Mouse (Mus musculus): Measurements from ENCODE around the gene Dpp3. TPM values are rescaled to one million over a fixed set of nuclear protein-coding genes. Genes with fewer than 3 reads are reported as not detected.
"Not testable (repeated sequence)": the region's sequence is repeated elsewhere in the genome, so short reads cannot be mapped to it uniquely, and the experiment has no call there.

The Dpp3 gene
- polyA plus RNA-seq, 1 experiment from 2014 or later, result 78.8 TPM

DNA sequence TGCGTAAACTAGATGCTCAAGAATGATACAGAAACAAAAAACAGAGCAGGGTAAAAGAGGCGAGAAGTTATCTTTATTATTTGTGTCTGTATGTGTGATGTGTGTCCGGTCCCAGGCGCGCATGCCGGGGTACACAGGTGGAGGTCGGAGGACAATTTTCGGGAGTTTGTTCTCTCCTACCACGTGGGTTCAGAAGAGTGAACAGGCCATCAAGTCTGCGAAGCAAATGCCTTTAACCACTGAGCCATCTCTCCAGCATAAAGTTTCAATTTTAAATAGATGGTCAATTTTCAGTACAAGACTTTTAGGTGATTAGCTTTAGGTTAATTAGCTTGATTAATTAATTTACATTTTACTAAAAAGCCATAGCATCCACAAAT lies 48.8 kb downstream of the Dpp3 start:
- no peak for ATAC-seq (ENCODE audit: low read depth)
- peak overlapping the region; percentile 95 for H3K4me3 ChIP-seq (ENCODE audit: low read depth, low read length)
- no peaks in the 10 kb centered on the region for H3K27me3 ChIP-seq (replicated peaks; ENCODE audit: control insufficient read depth, insufficient read depth, low read length)
- WGBS, result 47% methylated on average over 10 of the region's 10 CpGs
- H3K9me3 ChIP-seq (ENCODE audit: control insufficient read depth, low read length), result no peaks in the 10 kb centered on the region
- DNase-seq (ENCODE audit: low spot score), result no peak
- peak overlapping the region; percentile 83 for H3K4me2 ChIP-seq (ENCODE audit: low read depth, low read length)
- H3K4me1 ChIP-seq (ENCODE audit: control insufficient read depth, insufficient read depth, low read length), result peaks cover 12% of the 10 kb centered on the region; the same call in 1 of the 2 replicates
- H3K9ac ChIP-seq (ENCODE audit: low read depth, low read length), result peak overlapping the region; percentile 88
- H3K27ac ChIP-seq (replicated peaks; ENCODE audit: low read depth, low read length), result no peak overlapping the region
- H3K36me3 ChIP-seq (ENCODE audit: control insufficient read depth, insufficient read depth, low read length), result no peaks in the 10 kb centered on the region

DNA sequence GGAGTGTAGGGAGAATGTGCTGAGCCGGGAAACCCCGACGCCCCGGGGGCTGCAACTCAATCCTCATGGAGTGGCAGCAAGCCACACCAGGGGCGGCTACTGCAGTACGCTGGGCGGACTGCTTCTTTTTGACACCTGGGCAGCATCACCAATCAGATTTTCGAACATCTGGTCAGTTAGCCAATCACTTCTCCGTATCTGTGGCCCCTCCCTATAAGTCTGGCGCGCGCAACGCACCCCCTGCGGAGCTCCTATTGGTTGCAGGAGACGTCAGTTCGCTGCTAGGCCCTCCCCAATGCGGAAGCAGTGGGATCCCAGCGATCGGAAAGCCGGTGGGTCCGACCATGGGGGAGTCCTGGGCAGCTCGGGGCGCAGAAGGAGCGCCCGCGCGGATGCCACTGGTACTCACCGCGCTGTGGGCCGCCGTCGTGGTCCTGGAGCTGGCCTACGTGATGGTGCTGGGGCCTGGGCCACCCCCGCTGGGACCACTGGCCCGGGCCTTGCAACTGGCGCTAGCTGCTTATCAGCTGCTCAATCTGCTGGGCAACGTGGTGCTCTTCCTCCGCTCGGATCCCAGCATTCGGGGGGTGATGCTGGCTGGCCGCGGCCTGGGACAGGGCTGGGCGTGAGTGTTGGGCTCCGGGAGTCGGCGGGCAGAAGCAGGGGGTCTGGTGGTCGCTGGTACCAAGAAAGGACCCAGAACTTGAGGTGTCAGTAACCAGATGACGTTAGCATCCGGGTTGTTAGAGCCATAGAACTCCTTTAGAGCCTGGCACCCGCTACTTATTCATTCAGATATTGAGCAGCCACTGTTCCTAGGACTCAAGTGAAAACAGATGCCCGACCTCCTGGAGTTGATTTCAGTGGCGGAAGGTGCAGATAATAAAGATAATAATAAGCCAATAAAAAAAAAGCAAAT lies 49.4 kb downstream of the Dpp3 start, which contains the start of gene Zdhhc24:
TSS of gene Zdhhc24 (plus strand) at position 264 of the 919 bp plus-strand sequence.
- WGBS, result 1% methylated on average over 44 of the region's 52 CpGs
- H3K27me3 ChIP-seq (replicated peaks; ENCODE audit: control insufficient read depth, insufficient read depth, low read length), result no peaks in the 10 kb centered on the region
- ATAC-seq (ENCODE audit: low read depth) (peak; percentile 98), DNase-seq (ENCODE audit: low spot score) (peak; percentile 98)
- peak within 1 kb of the TSS; percentile 88 for H3K9ac ChIP-seq (ENCODE audit: low read depth, low read length)
- no peaks in the 10 kb centered on the region for H3K36me3 ChIP-seq (ENCODE audit: control insufficient read depth, insufficient read depth, low read length)
- peaks cover 12% of the 10 kb centered on the region; the same call in 1 of the 2 replicates for H3K4me1 ChIP-seq (ENCODE audit: control insufficient read depth, insufficient read depth, low read length)
- H3K27ac ChIP-seq (replicated peaks; ENCODE audit: low read depth, low read length), result peak within 1 kb of the TSS; percentile 64; the same call in 1 of the 2 replicates
- H3K4me2 ChIP-seq (ENCODE audit: low read depth, low read length), result peak within 1 kb of the TSS; percentile 83
- H3K4me3 ChIP-seq (ENCODE audit: low read depth, low read length), result peak within 1 kb of the TSS; percentile 95
- H3K9me3 ChIP-seq (ENCODE audit: control insufficient read depth, low read length), result no peaks in the 10 kb centered on the region

DNA sequence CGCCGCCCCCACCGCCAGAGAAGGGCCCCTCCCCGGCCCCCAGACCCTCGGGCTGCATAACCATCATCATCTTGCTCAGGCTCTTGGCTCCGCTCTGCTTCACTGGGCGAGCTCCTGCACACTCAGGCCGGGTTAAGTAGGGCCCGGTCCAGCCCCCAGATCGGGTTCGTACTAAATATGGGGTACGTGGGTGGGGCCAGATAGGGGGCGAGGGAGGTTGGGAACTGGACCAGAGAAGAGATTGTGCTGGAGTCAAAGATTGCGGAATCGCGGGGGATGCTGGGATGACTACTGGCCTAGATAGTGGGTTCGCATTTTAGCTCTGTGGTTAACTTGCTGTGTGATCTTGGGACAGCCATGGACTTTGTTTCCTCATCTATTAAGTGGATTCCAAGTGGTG lies 50.3 kb downstream of the Dpp3 start, which contains the start of gene Actn3:
TSS of gene Actn3 (minus strand) at position 125 of the 400 bp plus-strand sequence.
- ATAC-seq (ENCODE audit: low read depth), result peak; percentile 10; the same call in 1 of the 2 replicates
- peak within 1 kb of the TSS; percentile 95 for H3K4me3 ChIP-seq (ENCODE audit: low read depth, low read length)
- peaks cover 12% of the 10 kb centered on the region; the same call in 1 of the 2 replicates for H3K4me1 ChIP-seq (ENCODE audit: control insufficient read depth, insufficient read depth, low read length)
- peak; percentile 52 for DNase-seq (ENCODE audit: low spot score)
- 5% methylated on average over 15 of the region's 17 CpGs for WGBS
- peak within 1 kb of the TSS; percentile 88 for H3K9ac ChIP-seq (ENCODE audit: low read depth, low read length)
- no peaks in the 10 kb centered on the region for H3K36me3 ChIP-seq (ENCODE audit: control insufficient read depth, insufficient read depth, low read length)
- peak within 1 kb of the TSS; percentile 83 for H3K4me2 ChIP-seq (ENCODE audit: low read depth, low read length)
- H3K9me3 ChIP-seq (ENCODE audit: control insufficient read depth, low read length), result no peaks in the 10 kb centered on the region
- no peaks in the 10 kb centered on the region for H3K27me3 ChIP-seq (replicated peaks; ENCODE audit: control insufficient read depth, insufficient read depth, low read length)
- H3K27ac ChIP-seq (replicated peaks; ENCODE audit: low read depth, low read length), result peak within 1 kb of the TSS; percentile 64; the same call in 1 of the 2 replicates

DNA sequence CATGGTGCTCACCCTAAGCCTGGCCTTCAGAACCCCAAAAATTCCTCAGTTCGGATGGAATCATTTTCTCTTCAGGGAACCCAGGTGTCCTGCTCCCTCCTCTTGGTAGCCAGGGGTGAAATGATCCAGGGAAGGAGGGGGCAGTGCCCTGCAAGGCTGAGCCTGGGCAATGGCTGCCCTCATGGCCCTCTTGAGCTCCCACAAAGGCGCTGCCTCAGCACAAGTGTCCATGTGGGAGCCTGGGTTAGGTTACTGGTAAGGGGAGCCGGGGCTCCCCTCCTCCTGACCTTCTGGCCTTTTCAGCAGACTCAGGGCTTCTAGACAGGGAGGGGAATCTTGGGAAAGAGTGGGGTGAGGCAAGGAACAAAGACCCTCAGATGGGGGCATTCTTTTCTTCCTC lies 51.3 kb downstream of the Dpp3 start:
- Histone ChIP-seq H3K9ac (ENCODE audit: low read depth, low read length) (0 out of 2 replicates have a peak overlapping the region, but pooled peaks have one; percentile 6), H3K4me2 (ENCODE audit: low read depth, low read length) (peak overlapping the region; percentile 83), H3K4me1 (ENCODE audit: control insufficient read depth, insufficient read depth, low read length) (peaks cover 12% of the 10 kb centered on the region; the same call in 1 of the 2 replicates), H3K27me3 (replicated peaks; ENCODE audit: control insufficient read depth, insufficient read depth, low read length) (no peaks in the 10 kb centered on the region), H3K27ac (replicated peaks; ENCODE audit: low read depth, low read length) (no peak overlapping the region), H3K4me3 (ENCODE audit: low read depth, low read length) (0 out of 2 replicates have a peak overlapping the region, but pooled peaks have one; percentile 3), H3K9me3 (ENCODE audit: control insufficient read depth, low read length) (no peaks in the 10 kb centered on the region), H3K36me3 (ENCODE audit: control insufficient read depth, insufficient read depth, low read length) (no peaks in the 10 kb centered on the region)
- WGBS, result 54% methylated on average over 3 of the region's 3 CpGs
- DNase-seq (ENCODE audit: low spot score) (no peak), ATAC-seq (ENCODE audit: low read depth) (no peak)

DNA sequence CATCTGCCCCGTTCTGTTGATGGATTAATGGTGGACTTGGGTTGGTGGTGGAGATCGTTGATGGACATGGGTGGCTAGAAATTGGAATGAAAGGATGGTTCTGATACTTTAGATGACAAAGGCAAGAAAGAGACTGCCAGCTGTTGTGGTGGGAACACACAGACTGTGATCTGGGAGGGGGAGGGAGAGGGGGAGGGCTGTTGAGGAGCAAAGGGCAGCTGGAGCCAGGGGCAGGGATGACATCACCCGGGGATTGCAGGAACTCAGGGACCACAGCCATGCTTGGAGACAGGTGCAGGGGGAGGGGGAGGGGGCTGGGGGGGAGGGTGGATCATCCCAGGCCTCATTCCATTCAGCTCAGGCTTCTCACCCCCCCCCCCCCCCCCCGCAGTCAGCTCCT lies 51.8 kb downstream of the Dpp3 start:
- H3K36me3 ChIP-seq (ENCODE audit: control insufficient read depth, insufficient read depth, low read length), result no peaks in the 10 kb centered on the region
- ATAC-seq (ENCODE audit: low read depth) (no peak), DNase-seq (ENCODE audit: low spot score) (peak; percentile 63)
- no peak overlapping the region for H3K27ac ChIP-seq (replicated peaks; ENCODE audit: low read depth, low read length)
- peak overlapping the region; percentile 83; the same call in 1 of the 2 replicates for H3K4me2 ChIP-seq (ENCODE audit: low read depth, low read length)
- no peaks in the 10 kb centered on the region for H3K27me3 ChIP-seq (replicated peaks; ENCODE audit: control insufficient read depth, insufficient read depth, low read length)
- H3K9me3 ChIP-seq (ENCODE audit: control insufficient read depth, low read length), result no peaks in the 10 kb centered on the region
- peaks cover 12% of the 10 kb centered on the region; the same call in 1 of the 2 replicates for H3K4me1 ChIP-seq (ENCODE audit: control insufficient read depth, insufficient read depth, low read length)
- no peak overlapping the region for H3K9ac ChIP-seq (ENCODE audit: low read depth, low read length)
- WGBS, result 60% methylated on average over 3 of the region's 4 CpGs
- H3K4me3 ChIP-seq (ENCODE audit: low read depth, low read length), result no peak overlapping the region

DNA sequence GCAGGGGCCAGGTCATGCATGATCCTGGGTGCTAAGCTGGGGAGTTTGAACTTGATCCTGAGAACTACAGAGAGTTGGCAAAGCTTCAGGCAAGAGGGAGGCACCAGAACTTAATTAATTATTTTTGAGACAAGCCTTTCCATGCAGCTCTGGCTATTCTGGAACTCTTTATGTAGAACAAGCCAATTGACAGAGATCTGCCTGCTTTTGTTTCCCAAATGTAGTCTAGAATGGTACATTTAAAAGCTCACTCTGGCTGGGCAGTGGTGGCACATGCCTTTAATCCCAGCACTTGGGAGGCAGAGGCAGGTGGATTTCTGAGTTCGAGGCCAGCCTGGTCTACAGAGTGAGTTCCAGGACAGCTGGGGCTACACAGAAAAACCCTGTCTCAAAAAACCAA lies 53.5 kb downstream of the Dpp3 start:
- not testable (repeated sequence) for ATAC-seq (ENCODE audit: low read depth); H3K4me3 ChIP-seq (ENCODE audit: low read depth, low read length)
- 95% methylated on average over 1 of the region's 1 CpGs for WGBS

DNA sequence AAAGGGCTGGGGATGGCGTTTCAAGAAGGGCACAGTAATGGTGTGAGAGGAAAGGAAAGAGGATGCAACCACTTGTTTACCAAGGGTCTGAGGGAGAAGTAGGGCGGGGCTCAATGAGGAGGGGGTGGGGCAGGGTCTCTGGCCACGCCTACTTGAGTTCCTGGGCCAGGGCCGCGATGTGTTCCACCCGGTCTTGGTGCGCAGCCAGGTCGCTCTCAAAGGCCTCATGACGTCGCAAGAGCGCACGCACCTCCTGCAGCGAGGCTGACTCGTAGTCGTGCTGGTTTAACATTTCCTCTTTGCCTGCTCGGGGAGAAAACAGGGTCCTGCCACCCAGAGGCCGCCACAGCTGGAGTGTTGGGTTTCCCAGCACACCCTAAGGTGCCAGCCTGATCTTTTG lies 62.9 kb downstream of the Dpp3 start:
- peak; percentile 61 for DNase-seq (ENCODE audit: low spot score)
- no peak for ATAC-seq (ENCODE audit: low read depth)

More for the DNA sequence above, 53.5 kb downstream of the Dpp3 start:
- H3K4me2 ChIP-seq (ENCODE audit: low read depth, low read length); H3K9me3 ChIP-seq (ENCODE audit: control insufficient read depth, low read length); H3K9ac ChIP-seq (ENCODE audit: low read depth, low read length); H3K27me3 ChIP-seq (replicated peaks; ENCODE audit: control insufficient read depth, insufficient read depth, low read length); H3K27ac ChIP-seq (replicated peaks; ENCODE audit: low read depth, low read length); H3K36me3 ChIP-seq (ENCODE audit: control insufficient read depth, insufficient read depth, low read length); DNase-seq (ENCODE audit: low spot score): not testable (repeated sequence)
- peaks cover 12% of the 10 kb centered on the region; the same call in 1 of the 2 replicates for H3K4me1 ChIP-seq (ENCODE audit: control insufficient read depth, insufficient read depth, low read length)

DNA sequence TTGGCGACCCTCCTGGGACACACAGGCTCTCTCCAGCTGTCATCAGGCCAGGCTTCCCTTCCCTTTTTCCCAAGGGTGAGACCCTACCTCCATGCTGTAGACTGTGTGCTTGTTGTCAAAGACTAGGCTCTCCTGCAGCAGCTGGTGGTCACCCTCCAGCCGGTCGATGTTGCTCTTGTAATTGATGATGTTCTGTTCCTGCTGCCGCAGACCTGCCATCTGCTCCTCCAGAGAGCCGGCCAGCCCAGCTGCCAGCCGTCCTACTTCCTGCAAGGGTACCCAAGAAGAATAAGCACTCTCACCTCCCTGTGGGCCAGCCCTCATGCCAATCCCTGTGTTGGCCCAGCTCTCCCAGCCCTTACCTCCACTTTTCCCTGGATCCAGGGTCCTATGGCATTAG lies 65.0 kb downstream of the Dpp3 start:
- ATAC-seq (ENCODE audit: low read depth) (peak; percentile 30; the same call in 1 of the 2 replicates), DNase-seq (ENCODE audit: low spot score) (no peak)
- 62% methylated on average over 6 of the region's 6 CpGs for whole genome bisulfite sequencing
- no peaks in the 10 kb centered on the region for H3K36me3 ChIP-seq (ENCODE audit: control insufficient read depth, insufficient read depth, low read length)
- no peak overlapping the region for H3K4me2 ChIP-seq (ENCODE audit: low read depth, low read length)
- 0 out of 2 replicates have a peak, but pooled peaks cover 7% of the 10 kb centered on the region for H3K4me1 ChIP-seq (ENCODE audit: control insufficient read depth, insufficient read depth, low read length)
- H3K4me3 ChIP-seq (ENCODE audit: low read depth, low read length), result no peak overlapping the region
- H3K9ac ChIP-seq (ENCODE audit: low read depth, low read length), result no peak overlapping the region
- no peak overlapping the region for H3K27ac ChIP-seq (replicated peaks; ENCODE audit: low read depth, low read length)
- no peaks in the 10 kb centered on the region; the same call in 1 of the 2 replicates for H3K27me3 ChIP-seq (replicated peaks; ENCODE audit: control insufficient read depth, insufficient read depth, low read length)
- H3K9me3 ChIP-seq (ENCODE audit: control insufficient read depth, low read length), result no peaks in the 10 kb centered on the region

More for the DNA sequence above, 62.9 kb downstream of the Dpp3 start:
- peak overlapping the region; percentile 39 for H3K4me2 ChIP-seq (ENCODE audit: low read depth, low read length)
- no peak overlapping the region for H3K9ac ChIP-seq (ENCODE audit: low read depth, low read length)
- 0 out of 2 replicates have a peak, but pooled peaks cover 7% of the 10 kb centered on the region for H3K4me1 ChIP-seq (ENCODE audit: control insufficient read depth, insufficient read depth, low read length)
- WGBS, result 7% methylated on average over 17 of the region's 17 CpGs
- no peaks in the 10 kb centered on the region for H3K36me3 ChIP-seq (ENCODE audit: control insufficient read depth, insufficient read depth, low read length)
- no peak overlapping the region for H3K27ac ChIP-seq (replicated peaks; ENCODE audit: low read depth, low read length)
- H3K4me3 ChIP-seq (ENCODE audit: low read depth, low read length), result no peak overlapping the region
- H3K9me3 ChIP-seq (ENCODE audit: control insufficient read depth, low read length), result no peaks in the 10 kb centered on the region
- no peaks in the 10 kb centered on the region; the same call in 1 of the 2 replicates for H3K27me3 ChIP-seq (replicated peaks; ENCODE audit: control insufficient read depth, insufficient read depth, low read length)
